Mouse (Mus musculus) kidney, adult 18-20 months (tissue): ENCODE measurements at regions not wholly inside any gene's neighbourhood (a gene's known extent, or its start where the extent isn't known, plus 50 kb on each side); places are given as distances from the start of the nearest gene placed in this dataset.

Experiments used
- DNase-seq: peaks from one replicate; pipeline ENCODE4 v3.0.0; 2021

DNA sequence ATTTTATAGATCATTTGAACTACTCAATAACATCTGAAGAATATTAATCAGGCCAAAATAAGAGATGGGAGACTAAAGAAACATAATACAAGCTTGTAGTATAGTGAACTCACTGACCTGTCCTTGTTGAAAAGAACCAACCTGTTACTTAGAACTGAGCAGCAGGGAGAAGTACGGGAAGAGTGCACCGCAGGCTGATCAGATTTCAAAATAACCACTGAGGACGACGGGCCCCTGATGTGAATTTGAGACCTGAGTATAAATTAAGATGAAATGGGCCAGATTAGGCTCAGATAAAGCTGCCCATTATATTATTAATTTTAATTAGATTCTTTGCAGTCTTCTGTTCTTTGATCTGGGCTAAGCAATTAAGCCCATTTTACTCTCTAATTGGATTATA lies 391.2 kb upstream of the Tyrp1 start:
- no peak for DNase-seq

DNA sequence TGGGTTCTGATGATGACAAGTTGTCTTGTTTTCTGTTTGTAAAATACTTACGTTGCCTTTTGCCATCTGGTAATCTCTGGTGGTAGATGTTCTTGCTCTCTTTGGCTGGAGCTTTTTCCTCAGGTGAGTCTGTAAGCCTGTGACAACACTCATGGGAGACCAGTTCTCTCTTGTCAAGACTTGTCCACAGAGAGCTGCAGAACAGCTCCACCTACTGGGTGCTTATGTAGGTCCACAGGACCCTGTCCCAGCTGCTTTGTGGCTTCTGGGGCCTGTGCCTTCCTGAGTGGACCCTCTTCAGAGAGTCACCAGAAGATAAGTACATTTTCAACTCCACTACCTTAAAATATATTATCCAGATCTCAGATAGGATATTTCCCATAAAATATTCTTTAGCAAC lies 370.3 kb upstream of the Tyrp1 start:
- DNase-seq, result no peak

DNA sequence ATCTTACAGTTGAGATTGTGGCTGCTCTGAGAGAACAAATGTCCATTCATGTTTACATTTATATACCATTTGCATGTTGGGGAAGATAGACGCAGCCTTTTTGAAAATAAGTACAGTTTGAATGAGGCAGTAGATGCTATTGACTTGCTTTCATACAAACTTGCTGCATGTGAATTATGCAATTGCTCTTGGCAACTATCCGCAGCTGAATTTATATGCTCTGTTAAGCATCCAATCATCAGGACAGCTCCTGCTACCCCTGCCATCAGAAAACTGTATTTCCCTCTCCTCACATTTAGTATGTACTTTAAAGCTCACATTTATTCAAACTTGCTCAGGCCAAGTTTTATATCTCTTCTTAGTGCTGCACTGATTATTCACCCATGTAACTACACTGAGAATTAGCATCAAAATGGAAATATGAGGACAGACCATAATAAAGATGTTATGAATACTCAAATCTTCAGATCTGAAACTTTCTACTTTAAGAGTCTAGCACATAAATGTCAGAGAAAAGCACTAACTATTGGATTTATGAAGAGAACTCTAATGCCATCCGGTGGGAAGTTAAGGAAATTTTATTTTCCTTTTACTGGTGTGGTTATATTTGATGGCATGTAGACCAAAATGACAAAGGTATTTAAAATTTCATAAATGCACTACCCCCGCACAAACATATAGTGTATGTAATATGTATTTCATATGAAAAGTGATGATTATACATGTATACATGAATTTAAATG lies 358.0 kb upstream of the Tyrp1 start:
- no peak for DNase-seq

DNA sequence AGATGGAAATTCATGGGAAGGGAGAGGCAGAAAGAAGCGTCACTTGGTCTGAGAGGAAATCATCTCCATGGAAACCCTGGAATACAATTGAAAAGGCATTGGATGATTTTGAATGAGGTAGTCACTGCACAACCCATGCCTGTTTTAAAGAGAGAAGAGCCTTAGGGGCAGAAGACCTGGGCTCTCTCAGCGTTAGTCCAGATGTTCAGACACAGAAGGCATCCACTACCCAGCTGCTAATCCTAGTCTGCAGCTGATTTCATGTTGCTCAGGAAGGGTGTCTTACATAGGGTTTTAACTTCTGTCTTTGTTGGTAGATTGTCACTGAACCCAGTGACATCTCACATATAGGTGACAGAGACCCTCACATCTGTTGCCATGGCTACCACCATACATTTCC lies 318.8 kb upstream of the Tyrp1 start:
- no peak for DNase-seq

DNA sequence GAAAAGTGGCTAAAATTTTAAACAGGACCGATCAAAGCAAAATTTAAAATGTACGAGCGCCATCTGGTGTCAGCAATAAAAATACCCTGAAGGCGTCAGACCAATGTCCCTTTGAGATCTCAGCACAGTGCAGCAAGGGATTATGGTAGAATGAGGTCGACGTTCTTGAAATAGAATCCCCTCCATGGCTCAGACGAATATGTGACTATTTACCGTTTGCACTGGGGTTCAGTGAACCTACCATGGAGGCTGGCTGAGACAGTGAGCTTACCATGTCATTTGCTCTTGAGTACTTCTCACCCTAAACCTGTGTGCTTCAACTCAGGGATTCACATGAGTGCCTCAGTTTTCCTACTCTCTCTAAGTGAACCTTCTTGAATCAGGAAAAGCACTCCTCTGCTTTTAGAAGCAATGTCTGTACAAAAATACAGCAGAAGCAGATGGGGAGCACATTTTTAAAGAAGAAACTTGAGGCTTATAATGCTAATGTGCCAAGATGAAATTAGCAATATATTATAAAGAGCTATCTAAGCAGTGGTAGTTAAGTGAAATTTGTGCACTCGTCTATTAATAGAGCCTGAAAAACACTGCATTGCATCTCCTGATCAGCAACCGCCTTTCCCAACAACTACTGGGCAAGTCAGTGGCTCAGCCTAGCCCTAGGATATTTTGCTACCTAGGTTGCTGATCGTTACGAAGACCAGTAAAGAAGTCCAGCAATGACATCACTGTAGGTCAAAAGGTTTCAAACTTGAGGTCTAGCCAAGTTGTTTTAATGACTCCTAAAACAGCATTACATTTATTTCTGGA lies 316.2 kb upstream of the Tyrp1 start:
- peak; percentile 16 for DNase-seq

DNA sequence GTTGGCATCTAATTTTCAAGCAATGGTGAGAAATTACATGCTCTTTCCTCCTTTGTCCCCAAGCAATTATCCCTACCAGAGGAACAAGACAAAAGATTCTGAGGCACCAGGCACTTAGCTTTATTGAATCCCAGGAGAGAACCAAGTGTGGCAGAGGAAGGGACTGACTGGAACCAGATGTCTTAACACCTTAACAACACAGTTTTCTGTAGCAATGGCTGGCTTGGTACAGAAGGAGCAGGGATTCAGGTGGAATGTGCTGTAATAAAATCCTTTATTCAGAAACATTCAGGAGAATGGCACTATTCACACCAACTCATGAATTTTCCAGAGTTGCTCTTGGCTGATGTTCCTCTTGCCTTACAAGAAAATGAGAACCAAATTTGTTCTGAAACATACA lies 315.3 kb upstream of the Tyrp1 start:
- no peak for DNase-seq

DNA sequence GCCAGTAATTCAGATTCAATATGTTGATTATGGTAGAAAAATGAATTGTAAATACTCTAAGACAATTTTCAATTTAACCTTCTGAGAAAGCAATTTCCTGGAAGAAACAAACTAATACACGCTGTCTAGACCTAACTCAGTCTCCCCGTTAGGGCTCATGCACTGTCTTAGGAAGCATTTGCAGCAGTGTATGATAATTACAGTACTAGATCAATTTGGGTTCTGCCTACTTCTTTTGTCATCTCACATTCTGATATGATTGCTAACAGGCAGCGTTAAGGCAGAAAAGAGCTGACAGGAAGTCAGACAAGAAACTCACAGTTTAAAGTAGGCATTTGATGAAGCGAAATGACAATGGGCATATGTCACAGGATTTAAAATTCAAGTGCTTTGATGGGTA lies 294.1 kb upstream of the Tyrp1 start:
- no peak for DNase-seq

DNA sequence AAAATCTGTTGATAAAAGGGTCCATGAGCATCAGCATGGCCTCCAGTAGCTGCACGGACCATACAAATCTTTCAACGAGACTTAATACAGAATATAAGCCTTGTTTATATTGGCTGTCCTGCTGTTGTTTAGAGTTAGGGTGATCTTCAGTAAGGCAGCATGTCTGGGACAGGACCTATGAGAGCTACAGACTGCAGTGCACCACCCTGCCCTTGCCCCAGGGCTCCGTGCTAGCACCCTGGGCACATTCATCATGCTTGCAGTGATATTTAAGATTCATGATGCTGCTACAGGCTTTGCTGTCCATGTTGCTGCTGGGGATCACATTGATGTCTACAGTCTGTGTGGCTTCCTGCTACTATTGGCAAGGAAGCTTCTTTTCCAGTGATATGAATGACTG lies 288.8 kb upstream of the Tyrp1 start:
- DNase-seq, result no peak

DNA sequence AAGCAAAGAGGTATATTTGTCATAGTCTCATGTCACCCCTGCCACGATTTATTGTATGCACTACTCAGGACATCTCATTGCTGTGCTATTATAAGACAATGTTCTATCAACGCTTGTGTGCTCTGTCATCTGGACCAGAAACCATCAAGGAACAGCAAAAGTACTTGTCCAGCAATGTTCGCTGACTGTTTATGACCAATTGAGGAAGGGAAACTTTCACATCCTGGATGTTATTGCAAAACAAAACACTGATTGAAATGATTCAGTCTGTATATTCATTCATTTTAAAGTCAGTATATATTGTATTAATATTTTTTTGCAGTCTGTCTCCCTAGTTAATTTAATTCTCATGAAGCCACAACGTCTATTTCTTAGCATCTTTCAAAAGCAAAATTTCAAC lies 244.5 kb upstream of the Tyrp1 start:
- DNase-seq, result no peak

DNA sequence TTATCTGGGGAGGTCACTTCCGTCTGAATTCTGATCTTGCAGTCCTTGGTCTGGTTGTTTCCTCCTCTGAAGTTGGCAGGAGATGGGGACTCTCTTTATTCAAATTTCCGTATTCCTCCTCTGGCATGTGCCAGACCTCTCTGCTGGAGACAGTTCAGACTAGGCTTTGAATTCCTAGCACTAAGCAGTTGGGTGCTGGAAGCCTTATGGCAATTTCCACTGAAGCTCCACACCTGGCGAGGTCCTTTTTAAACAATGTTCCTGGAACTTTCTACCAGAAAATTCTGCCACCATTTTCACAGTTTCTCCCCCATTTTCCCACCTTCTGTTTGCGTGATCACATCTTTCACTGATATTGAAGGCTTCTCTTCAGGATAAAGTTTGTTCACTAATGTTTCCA lies 205.7 kb upstream of the Tyrp1 start:
- DNase-seq, result no peak

DNA sequence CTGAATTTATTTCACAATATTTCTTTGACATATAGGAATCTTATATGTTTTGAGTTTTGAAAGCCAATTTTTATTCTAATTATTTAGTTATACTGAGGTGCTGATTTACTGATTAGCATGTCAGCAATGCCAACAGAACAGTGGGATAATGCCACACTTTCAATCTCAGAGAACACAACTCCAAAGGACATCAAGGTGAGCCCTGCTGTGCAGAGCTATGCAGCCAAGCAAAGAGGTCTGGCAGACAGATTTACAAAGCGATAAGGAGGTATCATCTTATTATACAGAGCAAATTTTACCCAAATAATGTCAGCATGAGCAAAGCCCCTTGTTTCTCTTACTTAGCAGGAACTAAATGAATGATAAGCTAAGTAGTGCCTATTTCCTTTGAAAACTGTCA lies 204.7 kb upstream of the Tyrp1 start:
- no peak for DNase-seq

DNA sequence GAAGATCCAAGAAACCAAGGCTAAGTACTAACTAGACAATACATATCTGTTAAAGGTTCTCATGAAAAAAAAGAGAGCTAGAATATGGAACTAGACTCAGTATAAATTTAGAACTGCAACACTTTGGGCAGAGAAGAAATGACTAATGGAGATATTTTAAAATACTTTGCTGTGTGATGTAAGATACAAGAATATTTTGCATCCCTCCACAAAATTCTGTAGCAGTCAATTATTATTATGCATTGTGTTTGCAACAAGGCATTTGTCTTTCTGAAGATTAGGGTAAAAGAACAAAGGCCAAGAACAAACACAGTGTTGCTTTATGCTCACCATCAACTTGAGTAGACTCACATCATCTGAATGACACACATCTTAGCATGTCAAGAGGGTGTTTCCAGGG lies 203.7 kb upstream of the Tyrp1 start:
- DNase-seq, result no peak

DNA sequence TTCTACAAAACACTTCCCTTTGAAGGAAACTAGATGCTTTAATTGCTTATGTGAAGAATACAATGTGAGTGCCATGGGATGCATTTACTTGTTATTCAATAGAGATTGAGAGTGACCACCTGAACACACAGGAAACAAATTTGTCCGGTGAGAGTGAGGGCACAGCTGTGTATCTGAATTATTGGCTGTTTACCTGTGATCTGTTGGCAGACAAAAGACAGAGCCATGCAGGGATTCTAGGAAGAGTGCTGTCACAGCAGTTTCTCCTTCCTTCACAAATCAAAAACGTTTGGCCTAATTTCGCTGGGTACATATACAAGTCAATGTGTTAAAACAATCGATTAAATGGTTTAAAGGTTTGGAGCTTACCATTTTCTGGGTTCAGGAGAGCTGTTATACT lies 202.9 kb upstream of the Tyrp1 start:
- DNase-seq, result no peak

DNA sequence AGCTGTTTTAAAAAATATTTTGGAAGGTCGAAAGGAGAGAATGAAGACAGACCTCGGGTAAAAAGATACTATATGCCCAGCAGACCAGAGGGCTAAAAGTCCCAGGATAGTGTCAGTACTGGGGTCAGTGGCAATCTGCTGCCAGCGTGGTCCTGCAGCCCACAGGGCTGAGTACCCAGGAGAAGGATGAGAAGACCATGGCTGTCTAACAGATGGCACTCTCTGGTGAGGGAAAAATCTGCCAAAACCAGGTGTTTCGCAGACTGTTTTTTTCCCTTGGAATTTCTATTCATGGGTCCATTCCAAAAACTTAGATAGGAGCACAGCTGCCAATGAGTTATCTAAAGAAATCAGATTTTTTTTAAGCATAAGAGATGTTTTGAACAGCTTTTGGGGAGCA lies 202.5 kb upstream of the Tyrp1 start:
- DNase-seq, result no peak

DNA sequence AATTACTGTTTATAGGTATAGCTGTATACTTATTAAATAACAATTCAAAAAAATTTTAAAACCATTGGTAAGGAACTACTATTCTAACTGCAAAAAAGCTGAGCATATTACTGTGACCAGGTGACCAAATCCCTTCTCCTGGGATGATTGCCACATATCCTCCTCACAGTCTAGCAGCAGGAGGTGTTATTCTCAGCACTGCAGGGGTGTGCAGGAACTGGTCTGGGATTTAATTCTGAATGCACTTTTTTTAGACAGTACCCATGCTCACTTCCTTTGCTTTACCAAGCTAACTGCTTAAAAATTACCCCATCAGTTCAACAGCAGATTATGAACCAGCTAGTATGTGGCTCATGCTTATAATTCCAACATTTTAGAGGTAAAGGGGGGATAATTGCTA lies 195.5 kb upstream of the Tyrp1 start:
- no peak for DNase-seq
